Mouse (Mus musculus) cerebellum, adult 9-10 months (tissue): ENCODE measurements at regions not wholly inside any gene's neighbourhood (a gene's known extent, or its start where the extent isn't known, plus 50 kb on each side); places are given as distances from the start of the nearest gene placed in this dataset.

ENCODE experiments used
- DNase-seq: peaks from one replicate; pipeline ENCODE4 v3.0.0; 2022

DNA sequence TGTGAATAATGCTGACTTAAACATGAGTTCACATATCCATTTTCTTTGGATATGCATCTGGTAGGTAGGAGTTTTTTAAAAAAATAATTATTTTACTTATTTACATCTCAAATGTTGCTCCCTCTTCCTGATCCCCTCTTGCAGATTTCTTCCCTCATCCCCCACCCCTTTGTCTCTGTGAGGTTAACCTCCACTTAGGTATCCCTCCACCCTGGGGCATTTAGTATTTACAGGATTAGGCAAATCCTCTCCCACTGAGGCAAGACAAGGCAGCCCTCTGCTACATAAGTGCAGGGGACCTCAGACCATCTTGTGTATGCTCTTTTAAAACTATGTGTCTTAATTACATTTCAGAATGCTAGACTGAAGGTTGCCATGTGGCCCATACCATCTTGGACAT lies 155.2 kb upstream of the Shcbp1 start:
- no peak for DNase-seq

GRCm38 (mm10) chr8:4934035-4934434 lies 154.7 kb upstream of the Shcbp1 start:
- DNase-seq: no peak

GRCm38 (mm10) chr8:4916447-4916846 lies 137.1 kb upstream of the Shcbp1 start:
- no peak for DNase-seq

GRCm38 (mm10) chr8:4895046-4895445 lies 115.7 kb upstream of the Shcbp1 start:
- DNase-seq: no peak

GRCm38 (mm10) chr8:4868761-4869160 lies 89.4 kb upstream of the Shcbp1 start:
- DNase-seq: peak; percentile 10

GRCm38 (mm10) chr8:4839087-4839486 lies 59.7 kb upstream of the Shcbp1 start:
- DNase-seq: no peak

- DNase-seq: no peak
Observed at GRCm38 (mm10) chr8:4838527-4838926, 59.2 kb upstream of the Shcbp1 start.

DNA sequence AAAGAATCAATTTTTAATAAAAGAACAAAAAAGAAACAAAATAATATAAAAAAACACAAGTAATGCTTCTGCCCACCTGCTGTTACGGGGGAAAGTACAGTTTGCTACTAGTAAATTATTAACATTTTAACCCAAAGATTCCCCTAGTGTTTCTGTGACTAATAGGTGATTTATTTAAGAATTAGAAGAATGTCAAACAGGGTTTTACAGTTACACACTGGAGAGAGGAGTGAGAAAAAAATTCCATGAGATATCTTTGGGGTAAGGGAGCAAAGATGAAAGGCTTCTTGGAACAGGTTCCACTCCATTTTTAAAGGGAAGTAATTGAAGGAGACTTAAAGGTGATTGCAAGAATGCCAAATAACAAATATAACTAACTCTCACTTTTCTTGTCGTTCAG lies 58.4 kb upstream of the Shcbp1 start:
- DNase-seq: no peak

- DNase-seq: no peak
Observed at GRCm38 (mm10) chr8:4836651-4837050, 57.3 kb upstream of the Shcbp1 start.
